Mouse (Mus musculus) forebrain, embryonic 13.5 days (tissue): ENCODE data around the gene Mthfsd. TPM values are rescaled to one million over a fixed set of nuclear protein-coding genes. Genes with fewer than 3 reads are reported as not detected.

Experiments used
- ATAC-seq: fragments of 200-750 bp; cut with Nextera tagmentation; 2 replicates; pipeline ENCODE4 v1.8.0; 2017
- H3K27ac ChIP-seq: fragments of 300-500 bp; sonication (generic); 2 replicates; pipeline ENCODE4 v1.5.1; 2015; ENCODE audit warnings: inconsistent platforms, mild to moderate bottlenecking, moderate library complexity
- H3K27me3 ChIP-seq: fragments of 300-500 bp; sonication (generic); 2 replicates; pipeline ENCODE4 v1.6.1; 2015; ENCODE audit warnings: mild to moderate bottlenecking, inconsistent platforms
- H3K36me3 ChIP-seq: fragments of 300-500 bp; sonication (generic); 2 replicates; pipeline ENCODE4 v1.6.1; 2015; ENCODE audit warnings: mild to moderate bottlenecking, inconsistent platforms; ENCODE audit not compliant: poor library complexity, severe bottlenecking
- H3K4me1 ChIP-seq: fragments of 300-500 bp; sonication (generic); 2 replicates; pipeline ENCODE4 v1.6.1; 2015; ENCODE audit warnings: inconsistent platforms
- H3K4me2 ChIP-seq: fragments of 300-500 bp; sonication (generic); 2 replicates; pipeline ENCODE4 v1.6.1; 2015; ENCODE audit warnings: inconsistent platforms, mild to moderate bottlenecking, moderate library complexity
- H3K4me3 ChIP-seq: fragments of 300-500 bp; sonication (generic); 2 replicates; pipeline ENCODE4 v1.5.1; 2015; ENCODE audit warnings: mild to moderate bottlenecking, inconsistent platforms
- H3K9ac ChIP-seq: fragments of 300-500 bp; sonication (generic); 2 replicates; pipeline ENCODE4 v1.6.1; 2015; ENCODE audit warnings: mild to moderate bottlenecking, inconsistent platforms
- H3K9me3 ChIP-seq: fragments of 300-500 bp; sonication (generic); replicated peaks from 2 replicates; pipeline ENCODE4 v1.6.1; 2016; ENCODE audit warnings: inconsistent platforms
- WGBS: fragments of 180-500 bp; shearing (Covaris S2); methylation state at CpG from one replicate; pipeline ENCODE4 v1.1.7; 2015; 5-methylcytosine and 5-hydroxymethylcytosine counted together
- polyA plus RNA-seq: library from polyadenylated mRNA; unstranded; fragments of >200 nt; fragmentation: Nextera tagmentation; extraction: Ambion mirVana; gene quantifications from 2 replicates; pipeline ENCODE4 v1.2.1, GENCODE M21; 2015

The Mthfsd gene
- polyA plus RNA-seq, 1 experiment from 2014 or later = 48.1 TPM

DNA sequence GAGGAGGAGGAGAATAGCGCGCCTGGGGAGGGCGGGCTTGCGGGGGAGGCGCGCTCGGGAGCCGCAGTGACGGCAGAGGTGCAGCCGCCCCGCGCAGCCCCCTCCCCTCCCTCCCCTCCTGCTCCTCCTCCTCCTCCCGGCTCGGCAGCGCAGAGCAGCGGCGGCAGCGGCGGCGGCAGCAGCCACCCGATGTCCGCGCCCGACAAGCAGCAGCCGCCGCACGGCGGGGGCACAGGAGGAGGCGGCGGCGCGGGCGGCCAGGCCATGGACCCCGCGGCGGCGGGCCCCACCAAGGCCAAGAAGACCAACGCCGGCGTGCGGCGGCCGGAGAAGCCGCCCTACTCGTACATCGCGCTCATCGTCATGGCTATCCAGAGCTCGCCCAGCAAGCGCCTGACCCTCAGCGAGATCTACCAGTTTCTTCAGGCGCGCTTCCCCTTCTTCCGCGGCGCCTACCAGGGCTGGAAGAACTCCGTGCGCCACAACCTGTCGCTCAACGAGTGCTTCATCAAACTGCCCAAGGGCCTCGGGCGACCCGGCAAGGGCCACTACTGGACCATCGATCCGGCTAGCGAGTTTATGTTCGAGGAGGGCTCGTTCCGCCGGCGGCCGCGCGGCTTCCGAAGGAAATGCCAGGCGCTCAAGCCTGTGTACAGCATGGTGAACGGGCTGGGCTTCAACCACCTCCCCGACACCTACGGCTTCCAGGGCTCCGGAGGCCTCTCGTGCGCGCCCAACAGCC, 23.8 kb downstream of the Mthfsd start, which contains the start of gene Foxf1:
Gene Foxf1, plus strand, starts transcription at position 177 of the 742 bp plus-strand sequence.
- H3K27ac ChIP-seq = no peak within 1 kb of the TSS
- WGBS = under 1% methylated on average over 48 of the region's 83 CpGs

DNA sequence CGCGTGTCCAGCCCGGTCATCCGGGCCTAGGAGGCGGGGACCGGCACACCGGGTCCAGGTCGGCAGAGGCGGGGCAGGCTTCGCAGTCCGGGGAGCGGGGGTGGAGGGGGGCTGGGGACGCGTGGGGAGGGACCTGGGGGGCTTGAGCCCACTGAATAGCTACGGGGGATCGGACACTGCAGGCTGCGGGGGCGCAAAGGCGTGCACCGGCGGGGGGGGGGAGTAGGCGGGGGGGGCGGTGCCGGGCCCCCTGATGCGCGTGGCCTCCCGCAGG, 24.3 kb downstream of the Mthfsd start:
- Histone ChIP-seq H3K9me3 (no peaks in the 10 kb centered on the region), H3K36me3 (no peaks in the 10 kb centered on the region), H3K4me3 (peak overlapping the region; percentile 41), H3K4me2 (peak overlapping the region; percentile 73), H3K4me1 (peaks cover 27% of the 10 kb centered on the region), H3K27me3 (peaks cover 99% of the 10 kb centered on the region), H3K9ac (0 out of 2 replicates have a peak overlapping the region, but pooled peaks have one; percentile 45), H3K27ac (no peak overlapping the region)
- ATAC-seq = no peak
- 0% methylated on average over 11 of the region's 27 CpGs for WGBS

More for the DNA sequence above, 23.8 kb downstream of the Mthfsd start, which contains the start of gene Foxf1:
- ATAC-seq = no peak
- peak within 1 kb of the TSS; percentile 41 for H3K4me3 ChIP-seq
- no peaks in the 10 kb centered on the region for H3K9me3 ChIP-seq
- peak within 1 kb of the TSS; percentile 45; the same call in 1 of the 2 replicates for H3K9ac ChIP-seq
- H3K36me3 ChIP-seq = no peaks in the 10 kb centered on the region
- H3K4me2 ChIP-seq = peak within 1 kb of the TSS; percentile 73
- peaks cover 27% of the 10 kb centered on the region for H3K4me1 ChIP-seq
- peaks cover 99% of the 10 kb centered on the region for H3K27me3 ChIP-seq

DNA sequence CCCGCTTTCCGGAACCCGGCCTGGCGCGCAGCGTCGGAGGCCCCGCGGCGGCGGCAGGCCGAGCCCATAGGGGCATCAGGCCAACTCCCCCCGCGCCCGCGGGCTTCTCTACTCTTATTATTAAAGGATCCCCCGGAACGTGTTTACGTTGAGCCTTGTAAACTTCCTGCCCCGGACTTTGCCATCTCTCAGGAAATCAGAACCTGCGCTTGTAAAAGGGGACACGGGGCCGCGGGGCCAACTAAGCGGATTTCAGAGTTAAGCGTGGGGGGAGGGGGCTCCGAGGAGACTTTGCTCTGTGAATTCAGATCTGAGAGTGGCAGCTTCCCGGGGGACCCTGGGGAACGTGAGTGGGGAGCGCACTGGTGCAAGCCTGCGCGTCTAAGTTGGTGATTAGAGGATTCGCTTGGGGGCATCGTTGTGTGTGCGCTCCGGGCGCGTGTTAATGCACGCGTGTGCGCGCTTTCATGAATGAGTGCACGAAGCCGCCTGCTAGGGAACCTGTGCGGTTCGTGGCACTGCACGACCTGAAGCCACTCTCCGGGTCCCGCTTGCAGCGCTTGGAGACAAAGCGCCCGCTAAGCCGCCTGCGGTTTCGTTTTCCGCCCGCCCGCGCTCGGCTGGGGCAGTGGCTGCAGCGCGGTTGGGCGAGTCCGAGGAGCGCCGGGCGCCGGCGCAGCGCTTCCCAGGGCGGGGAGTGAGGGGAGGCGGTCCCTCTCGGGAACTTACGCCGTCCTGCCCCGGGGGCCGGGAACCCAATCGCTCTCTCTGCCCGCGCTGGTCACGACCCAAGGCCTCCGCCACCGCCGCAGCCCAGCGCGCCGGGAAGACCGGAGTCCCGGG, 24.9 kb downstream of the Mthfsd start:
- Histone ChIP-seq H3K4me2 (peak overlapping the region; percentile 73), H3K27ac (no peak overlapping the region), H3K9ac (no peak overlapping the region), H3K9me3 (no peaks in the 10 kb centered on the region), H3K27me3 (peaks cover 99% of the 10 kb centered on the region), H3K4me1 (peaks cover 27% of the 10 kb centered on the region), H3K4me3 (peak overlapping the region; percentile 41), H3K36me3 (no peaks in the 10 kb centered on the region)
- WGBS = under 1% methylated on average over 79 of the region's 89 CpGs
- peak; percentile 27; the same call in 1 of the 2 replicates for ATAC-seq

DNA sequence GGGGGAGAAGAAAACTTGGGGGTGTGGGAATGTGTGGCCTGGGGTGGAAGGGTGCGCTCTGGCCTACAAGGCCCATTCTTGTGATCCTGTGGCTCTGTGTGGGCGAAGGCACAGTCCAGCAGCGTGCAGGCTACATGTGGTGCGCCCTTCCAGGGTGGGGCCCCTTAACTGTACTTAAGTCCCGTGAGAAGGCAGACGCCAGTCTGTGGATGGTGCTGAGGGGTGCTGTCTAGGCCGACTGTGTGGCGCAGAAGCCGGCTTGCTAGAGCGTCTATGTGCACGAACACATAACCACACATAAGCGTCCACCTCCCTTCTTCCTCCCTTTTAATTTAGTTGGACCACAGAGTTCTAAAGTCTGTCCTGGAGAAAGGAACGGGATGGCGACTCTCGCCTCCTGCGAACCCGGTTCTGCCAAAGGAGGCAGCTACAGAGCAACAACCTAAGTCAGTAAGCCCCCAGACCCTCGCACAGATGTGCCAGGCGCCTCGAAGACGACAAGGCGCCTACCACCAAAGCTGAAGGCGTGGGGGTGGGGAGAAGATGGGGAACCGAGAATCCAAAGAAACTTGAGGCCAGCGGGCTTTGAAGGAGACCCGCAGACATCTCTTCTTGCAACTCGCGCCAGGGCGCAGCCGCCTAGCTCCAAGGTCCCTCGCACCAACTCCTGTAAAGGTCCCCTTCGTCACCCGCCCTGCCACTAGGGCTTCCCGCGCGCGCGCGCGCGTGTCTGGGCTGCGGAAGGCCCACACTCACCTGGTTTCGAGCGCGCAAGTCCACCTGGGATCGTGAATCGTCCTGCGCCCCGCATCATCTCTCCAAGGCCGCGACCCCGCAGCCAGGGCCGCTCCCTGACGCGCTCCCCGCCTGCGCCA, 25.7 kb downstream of the Mthfsd start:
- ATAC-seq = no peak
- Histone ChIP-seq H3K9ac (no peak overlapping the region), H3K4me3 (peak overlapping the region; percentile 41), H3K4me1 (peaks cover 27% of the 10 kb centered on the region), H3K36me3 (no peaks in the 10 kb centered on the region), H3K9me3 (no peaks in the 10 kb centered on the region), H3K4me2 (peak overlapping the region; percentile 73), H3K27me3 (peaks cover 100% of the 10 kb centered on the region), H3K27ac (no peak overlapping the region)
- under 1% methylated on average over 57 of the region's 57 CpGs for WGBS

DNA sequence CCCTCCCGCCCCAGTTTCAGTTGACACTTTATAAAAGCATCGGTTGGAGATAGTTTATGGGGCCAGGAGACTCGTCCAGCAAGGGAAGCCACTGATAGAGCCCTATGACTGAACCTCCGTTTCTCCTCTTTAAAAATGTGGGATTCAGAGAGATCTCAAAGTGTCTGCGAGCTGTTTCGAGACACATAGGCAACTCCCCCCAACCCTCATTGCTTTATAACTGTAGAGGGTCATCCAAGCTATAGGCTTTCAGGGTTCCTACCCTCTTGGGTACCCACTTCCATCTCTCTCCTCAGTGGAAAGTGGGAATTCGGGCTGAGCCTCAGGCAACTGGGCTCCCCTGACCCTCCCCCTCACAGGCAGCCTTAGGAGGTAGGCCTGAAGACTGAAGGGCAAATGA, 26.8 kb downstream of the Mthfsd start:
- no peak for ATAC-seq
- H3K27me3 ChIP-seq = peaks cover 100% of the 10 kb centered on the region
- no peak overlapping the region for H3K9ac ChIP-seq
- H3K27ac ChIP-seq = no peak overlapping the region
- H3K36me3 ChIP-seq = no peaks in the 10 kb centered on the region
- H3K4me3 ChIP-seq = no peak overlapping the region
- no peak overlapping the region for H3K4me2 ChIP-seq
- H3K9me3 ChIP-seq = no peaks in the 10 kb centered on the region
- H3K4me1 ChIP-seq = peaks cover 27% of the 10 kb centered on the region
- WGBS = 2% methylated on average over 7 of the region's 7 CpGs

DNA sequence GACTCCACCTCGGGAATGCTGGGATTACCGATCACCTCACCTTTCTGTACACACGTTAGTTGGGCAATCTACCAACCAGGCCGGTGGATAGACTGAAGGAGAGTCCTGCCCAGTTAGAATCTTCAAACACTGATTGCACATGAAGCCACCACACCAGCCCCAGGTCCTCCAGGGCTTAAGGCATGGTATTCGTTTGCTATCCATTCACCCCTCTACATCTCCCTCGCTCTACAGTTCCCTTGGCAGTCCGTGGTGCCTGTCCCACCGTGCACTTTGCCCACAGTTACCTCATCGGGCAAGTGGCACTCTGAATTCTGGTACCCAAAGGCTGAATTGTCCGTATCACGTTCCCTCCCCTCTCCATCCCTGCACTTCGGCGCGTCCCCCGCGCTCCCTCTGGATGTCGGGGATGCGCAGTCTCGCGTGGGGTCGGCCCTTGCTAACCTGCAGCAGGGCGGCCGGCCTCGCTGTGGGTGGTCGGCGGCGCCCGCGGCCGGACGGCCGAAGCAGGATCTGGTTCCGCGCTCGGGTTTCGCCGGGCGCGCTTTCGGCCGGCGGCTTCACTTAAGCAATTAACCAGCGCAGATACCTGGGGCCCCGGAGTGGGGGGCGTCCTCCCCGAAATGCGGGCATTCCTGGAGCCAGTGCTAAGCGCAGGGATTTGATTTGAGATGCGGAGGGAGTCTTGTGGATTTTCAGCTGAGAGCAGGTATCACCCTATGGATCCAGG, 27.7 kb downstream of the Mthfsd start:
- Histone ChIP-seq H3K9ac (no peak overlapping the region), H3K27ac (no peak overlapping the region), H3K9me3 (no peaks in the 10 kb centered on the region), H3K27me3 (peaks cover 100% of the 10 kb centered on the region), H3K4me2 (no peak overlapping the region), H3K36me3 (no peaks in the 10 kb centered on the region), H3K4me1 (peaks cover 27% of the 10 kb centered on the region), H3K4me3 (no peak overlapping the region)
- WGBS = under 1% methylated on average over 49 of the region's 49 CpGs
- ATAC-seq = no peak

DNA sequence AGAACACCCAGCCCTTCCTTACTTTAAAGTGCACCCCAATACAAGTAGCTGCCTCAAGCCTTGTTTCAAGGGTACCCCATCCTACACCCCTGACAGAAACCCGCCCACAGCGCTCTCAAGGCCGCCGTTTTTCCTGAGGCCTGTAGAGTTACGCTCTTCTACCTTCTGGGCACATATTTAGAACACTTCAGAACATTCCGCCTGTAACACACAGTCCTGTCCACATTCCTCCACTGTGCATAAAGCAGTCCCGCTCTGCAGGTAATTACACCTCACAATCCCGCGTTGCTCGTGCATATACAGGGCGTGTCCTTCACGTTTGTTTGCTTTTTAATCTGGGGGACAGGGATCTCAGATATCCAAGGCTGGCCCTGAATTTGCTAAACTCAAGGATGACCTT, 28.2 kb downstream of the Mthfsd start:
- H3K27me3 ChIP-seq = peaks cover 100% of the 10 kb centered on the region
- H3K9me3 ChIP-seq = no peaks in the 10 kb centered on the region
- H3K4me3 ChIP-seq = no peak overlapping the region
- 1% methylated on average over 12 of the region's 12 CpGs for WGBS
- no peak for ATAC-seq
- H3K36me3 ChIP-seq = no peaks in the 10 kb centered on the region
- no peak overlapping the region for H3K4me2 ChIP-seq
- no peak overlapping the region for H3K27ac ChIP-seq
- H3K4me1 ChIP-seq = peaks cover 25% of the 10 kb centered on the region
- H3K9ac ChIP-seq = no peak overlapping the region

DNA sequence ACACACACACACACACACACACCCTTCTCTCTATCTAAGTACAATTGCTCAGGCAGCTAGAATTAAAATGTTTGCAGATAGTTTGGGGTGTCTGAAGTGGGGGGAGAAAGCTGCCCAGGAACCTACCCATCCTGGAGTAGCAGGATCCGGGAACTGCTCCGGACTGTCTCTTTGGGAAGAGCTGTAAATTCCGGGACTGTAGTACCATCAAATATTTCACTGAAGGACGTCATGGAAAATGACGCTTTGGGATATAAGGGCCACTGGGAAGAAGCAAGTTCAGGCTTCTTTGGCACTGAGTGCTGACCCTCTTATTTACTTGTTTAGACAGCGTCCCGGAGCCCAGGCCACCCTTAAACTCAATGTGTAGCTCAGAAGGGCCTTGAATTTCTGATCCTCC, 29.0 kb downstream of the Mthfsd start:
- 2% methylated on average over 7 of the region's 7 CpGs for WGBS
- Histone ChIP-seq H3K9ac (no peak overlapping the region), H3K4me3 (no peak overlapping the region), H3K4me2 (no peak overlapping the region), H3K27me3 (peaks cover 100% of the 10 kb centered on the region), H3K36me3 (no peaks in the 10 kb centered on the region), H3K9me3 (no peaks in the 10 kb centered on the region), H3K4me1 (peaks cover 17% of the 10 kb centered on the region), H3K27ac (no peak overlapping the region)
- ATAC-seq = no peak

DNA sequence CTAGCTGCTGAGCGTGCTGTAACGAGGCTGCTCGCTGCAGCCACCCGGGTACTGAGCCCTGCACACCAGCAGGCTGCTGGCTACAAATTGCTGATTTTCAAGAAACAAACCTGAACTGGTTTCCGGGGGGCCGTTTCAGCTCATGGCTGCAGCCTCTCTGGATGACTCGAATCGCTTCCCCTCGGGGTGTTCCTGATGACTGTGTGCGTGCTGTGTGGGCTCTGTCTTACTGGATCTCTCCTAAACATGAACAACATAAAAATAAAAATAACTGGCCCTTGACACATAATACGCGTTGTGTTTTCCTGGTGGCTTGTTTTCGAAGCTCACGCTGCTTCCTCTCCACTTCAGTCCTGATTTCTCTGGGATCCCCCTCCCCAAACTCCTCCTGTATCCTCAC, 29.5 kb downstream of the Mthfsd start:
- Histone ChIP-seq H3K4me2 (no peak overlapping the region), H3K9me3 (no peaks in the 10 kb centered on the region), H3K9ac (no peak overlapping the region), H3K27ac (no peak overlapping the region), H3K4me1 (peaks cover 13% of the 10 kb centered on the region), H3K4me3 (no peak overlapping the region), H3K36me3 (no peaks in the 10 kb centered on the region), H3K27me3 (peaks cover 100% of the 10 kb centered on the region)
- ATAC-seq = no peak
- WGBS = under 1% methylated on average over 14 of the region's 14 CpGs

DNA sequence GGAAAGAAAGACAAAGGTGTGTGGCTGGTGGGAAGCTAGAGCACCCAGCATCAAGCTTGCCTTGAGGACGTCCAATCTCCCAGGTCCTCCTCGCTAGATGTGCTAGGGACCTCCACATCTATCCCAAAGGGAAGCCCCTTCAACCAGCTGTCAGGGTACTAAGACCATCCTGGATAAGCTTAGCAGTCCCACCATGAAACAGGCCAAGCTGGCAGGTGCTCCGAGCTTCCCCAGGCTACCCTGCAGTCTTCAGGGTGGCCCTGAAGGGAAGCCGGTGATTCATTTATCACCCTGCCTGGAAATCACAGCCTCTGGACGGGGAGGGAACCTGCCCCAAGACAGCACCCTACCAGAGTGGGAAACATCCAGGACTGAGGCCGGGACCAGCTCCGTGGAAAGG, 31.6 kb downstream of the Mthfsd start:
- Histone ChIP-seq H3K4me2 (no peak overlapping the region), H3K36me3 (no peaks in the 10 kb centered on the region), H3K4me3 (no peak overlapping the region), H3K9me3 (no peaks in the 10 kb centered on the region), H3K27ac (no peak overlapping the region), H3K4me1 (peaks cover 4% of the 10 kb centered on the region; the same call in 1 of the 2 replicates), H3K9ac (no peak overlapping the region), H3K27me3 (peaks cover 100% of the 10 kb centered on the region)
- 3% methylated on average over 7 of the region's 7 CpGs for WGBS
- ATAC-seq = no peak

DNA sequence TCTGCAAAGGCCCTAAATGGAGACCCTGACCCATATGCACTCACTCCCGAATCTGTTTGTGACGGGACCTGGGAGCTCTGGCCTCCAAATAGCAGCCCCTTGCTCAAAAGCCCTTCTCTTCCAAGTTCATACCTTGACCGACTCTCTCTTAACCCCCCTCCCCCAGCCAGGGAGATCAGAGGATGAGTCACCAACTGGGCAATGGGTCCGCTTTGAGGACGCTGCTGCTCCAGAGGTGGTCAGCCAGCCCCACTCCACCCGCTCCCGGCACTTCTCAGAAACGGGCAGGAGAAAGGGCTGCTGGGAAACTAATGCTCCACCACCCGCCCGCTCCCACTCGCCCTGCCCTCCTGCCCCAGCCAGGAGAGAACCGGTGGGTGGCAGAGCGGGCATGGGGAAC, 32.3 kb downstream of the Mthfsd start:
- Histone ChIP-seq H3K4me2 (no peak overlapping the region), H3K9me3 (no peaks in the 10 kb centered on the region), H3K4me1 (peaks cover 4% of the 10 kb centered on the region; the same call in 1 of the 2 replicates), H3K36me3 (no peaks in the 10 kb centered on the region), H3K4me3 (no peak overlapping the region), H3K27me3 (peaks cover 100% of the 10 kb centered on the region), H3K9ac (no peak overlapping the region), H3K27ac (no peak overlapping the region)
- no peak for ATAC-seq
- WGBS = under 1% methylated on average over 13 of the region's 13 CpGs
